ENCODE assay signal across 9 mouse cellular contexts in the genomic region with DNA sequence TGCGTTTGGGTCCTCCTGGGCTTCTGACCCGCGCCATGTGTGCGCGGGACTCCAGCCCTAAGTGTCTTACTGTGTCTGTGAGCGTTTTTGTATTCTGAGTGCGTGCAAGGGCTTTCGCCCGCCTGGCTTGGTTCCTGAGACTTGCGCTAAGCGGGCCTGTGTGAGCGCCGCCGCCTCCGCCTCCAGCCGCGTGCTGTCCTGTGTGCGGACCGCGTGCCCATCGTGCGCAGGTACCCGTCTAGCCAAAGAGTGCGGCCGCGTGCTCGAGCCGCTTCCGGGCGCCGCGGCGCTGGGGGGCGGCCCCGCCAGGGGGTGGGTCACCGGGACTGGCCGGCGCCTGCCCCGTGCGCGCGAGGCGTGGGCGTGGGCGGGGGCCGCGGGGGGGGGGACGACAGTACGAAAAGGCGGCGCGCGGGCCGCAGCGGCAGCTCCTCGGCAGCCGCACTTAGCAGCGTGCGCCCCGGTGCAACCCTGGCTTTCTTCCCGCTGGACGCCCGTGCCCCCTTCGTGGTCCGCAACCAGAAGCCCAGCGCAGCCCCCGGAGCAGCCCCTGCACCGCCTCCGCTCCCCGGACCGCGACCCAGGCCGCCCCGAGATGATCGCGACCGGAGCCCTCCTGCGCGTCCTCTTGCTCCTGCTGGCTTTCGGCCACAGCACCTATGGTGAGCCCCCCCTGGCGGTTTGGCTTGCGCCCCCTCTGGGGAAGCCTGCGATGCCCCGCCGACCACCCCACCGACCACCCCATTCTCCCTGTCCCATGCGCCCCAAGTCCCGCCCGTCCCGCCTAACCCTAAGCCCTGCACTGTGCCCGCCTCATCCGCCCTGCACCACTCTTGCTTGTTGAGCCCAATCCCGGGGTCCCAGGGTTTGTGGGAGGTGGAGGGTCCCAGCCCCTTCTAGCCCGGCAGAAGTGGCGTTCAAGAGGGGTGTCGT. TPM values are rescaled to one million over a fixed set of nuclear protein-coding genes. Genes with fewer than 3 reads are reported as not detected.
DNase-seq lines count a peak whose midpoint lies in the region; ATAC-seq and TF ChIP-seq lines count a peak whose summit lies in the region.
"Had no signal": no experiment of that assay in that cellular context is flagged by ENCODE, and none has a peak within 500 bp of the region (broad histone marks: within the 10 kb centered on the region; RNA-seq: fewer than 3 reads in every experiment).

No protein-coding gene starts in this region.

- H3K4me2 ChIP-seq in kidney, embryonic 15.5 days: peak overlapping the region; percentile 90
- H3K4me2 ChIP-seq in forebrain, postnatal 0 days (ENCODE audit: low read depth): peak overlapping the region; percentile 88
- peak overlapping the region; percentile 63 for H3K4me2 ChIP-seq in liver, postnatal 0 days (ENCODE audit: low read depth, low read length)

- no peaks in the 10 kb centered on the region for H3K9me3 ChIP-seq in kidney, embryonic 15.5 days (replicated peaks)
- H3K9me3 ChIP-seq in forebrain, postnatal 0 days (ENCODE audit: low read length): no peaks in the 10 kb centered on the region
- no peaks in the 10 kb centered on the region for H3K9me3 ChIP-seq in liver, postnatal 0 days (ENCODE audit: low read length)

- WGBS in kidney, embryonic 15.5 days: 1% methylated on average over 92 of the region's 96 CpGs
- WGBS in forebrain, postnatal 0 days: 1% methylated on average over 73 of the region's 96 CpGs
- WGBS in liver, postnatal 0 days (ENCODE audit: insufficient replicate concordance): 3% methylated on average over 65 of the region's 96 CpGs

- H3K4me1 ChIP-seq in kidney, embryonic 15.5 days: peaks cover 49% of the 10 kb centered on the region
- H3K4me1 ChIP-seq in forebrain, postnatal 0 days (ENCODE audit: insufficient read depth): peaks cover 9% of the 10 kb centered on the region
- H3K4me1 ChIP-seq in liver, postnatal 0 days (ENCODE audit: insufficient read depth): peaks cover 22% of the 10 kb centered on the region

- ATAC-seq in kidney, embryonic 15.5 days (replicated peaks; ENCODE audit: low FRiP score): peak; percentile 50
- ATAC-seq in forebrain, postnatal 0 days: peak; percentile 58
- peak; percentile 62 for ATAC-seq in liver, postnatal 0 days

- H3K27me3 ChIP-seq in kidney, embryonic 15.5 days: peaks cover 80% of the 10 kb centered on the region
- peaks cover 55% of the 10 kb centered on the region for H3K27me3 ChIP-seq in forebrain, postnatal 0 days (ENCODE audit: insufficient read depth, low read length)
- peaks cover 43% of the 10 kb centered on the region for H3K27me3 ChIP-seq in liver, postnatal 0 days (ENCODE audit: insufficient read depth, low read length)

- peak overlapping the region; percentile 46 for H3K4me3 ChIP-seq in kidney, embryonic 15.5 days (replicated peaks)
- peak overlapping the region; percentile 44 for H3K4me3 ChIP-seq in forebrain, postnatal 0 days (ENCODE audit: low read depth, low read length)
- H3K4me3 ChIP-seq in liver, postnatal 0 days (ENCODE audit: low read depth, low read length): peak overlapping the region; percentile 29

- peak overlapping the region; percentile 33; the same call in 1 of the 2 replicates for H3K9ac ChIP-seq in kidney, embryonic 15.5 days
- peak overlapping the region; percentile 47 for H3K9ac ChIP-seq in forebrain, postnatal 0 days
- H3K9ac ChIP-seq in liver, postnatal 0 days (replicated peaks): no peak overlapping the region

- H3K27ac ChIP-seq in kidney, embryonic 15.5 days: no peak overlapping the region
- no peak overlapping the region for H3K27ac ChIP-seq in forebrain, postnatal 0 days (ENCODE audit: low read depth, low read length)
- H3K27ac ChIP-seq in liver, postnatal 0 days (ENCODE audit: low read depth): no peak overlapping the region
- H3K27ac ChIP-seq: macrophage had no signal

- DNase-seq in kidney, adult 11 months: no peak
- peak; percentile 71 for DNase-seq in adrenal gland, postnatal 10 days
- DNase-seq in forebrain, postnatal 0 days: peak; percentile 57
- peak; percentile 48 for DNase-seq in liver, postnatal 0 days
- DNase-seq in testis, postnatal 14 days (ENCODE audit: low spot score): peak; percentile 31
- DNase-seq in layer of hippocampus, postnatal 14 days (ENCODE audit: low spot score in 2 of 2): no peak
- no peak for DNase-seq in MN1 (ENCODE audit: low spot score)

- TF ChIP-seq EP300 in liver, postnatal 0 days (IDR thresholded peaks at IDR 0.05; ENCODE audit: low read depth): no peak

- H3K36me3 ChIP-seq in kidney, embryonic 15.5 days: no peaks in the 10 kb centered on the region
- no peaks in the 10 kb centered on the region for H3K36me3 ChIP-seq in forebrain, postnatal 0 days (ENCODE audit: insufficient read depth)
- H3K36me3 ChIP-seq in liver, postnatal 0 days (replicated peaks; ENCODE audit: insufficient read depth, low read length): no peaks in the 10 kb centered on the region

- no peak for TF ChIP-seq CTCF in forebrain, postnatal 0 days (IDR thresholded peaks at IDR 0.05; ENCODE audit: low read depth)
- TF ChIP-seq CTCF in liver, postnatal 0 days (IDR thresholded peaks at IDR 0.05; ENCODE audit: low read depth): no peak

RNA-seq across cellular contexts. Expression of gene Dlk1, which starts 0.7 kb away (rescaled TPM):
- 116 and 182 TPM in 2 replicates for polyA plus RNA-seq in kidney, embryonic 15.5 days (2015; fragmentation: Nextera tagmentation; extraction: Ambion mirVana)
- total RNA-seq in adrenal gland, postnatal 10 days (2021): 100 to 1,000 TPM; 470 to 498 TPM
- 16.5 and 35.8 TPM in 2 replicates for total RNA-seq in forebrain, postnatal 0 days (2014; rRNA removed)
- 12.6 and 18.8 TPM in 2 replicates for polyA plus RNA-seq in forebrain, postnatal 0 days (2015; fragmentation: Nextera tagmentation; extraction: Ambion mirVana)
- 50.7 and 52.1 TPM in 2 replicates for polyA plus RNA-seq in liver, postnatal 0 days (2015; fragmentation: Nextera tagmentation; extraction: Ambion mirVana)
- total RNA-seq in layer of hippocampus, postnatal 14 days (2021): 1 to 10 TPM; 1.9 to 2.3 TPM
- polyA plus RNA-seq: macrophage had no signal

Comparison
In these comparisons a context has a peak if more than half of its experiments do, and no peak if none do; other contexts are left out.
1. DNase-seq: peak in adrenal gland, postnatal 10 days (single experiment), forebrain, postnatal 0 days (single experiment), liver, postnatal 0 days (single experiment) and testis, postnatal 14 days (single experiment); none in kidney, adult 11 months (single experiment), layer of hippocampus, postnatal 14 days (0 of 2) and MN1 (single experiment).
2. RNA of gene Dlk1, which starts 0.7 kb away (total RNA-seq): 470 to 498 TPM in adrenal gland, postnatal 10 days; 16.5 to 35.8 TPM in forebrain, postnatal 0 days and 1.9 to 2.3 TPM in layer of hippocampus, postnatal 14 days; every median in the first group is over 10 times any median in the second.
3. Peak in every context shown above with its lines, with median percentiles within 50 percentile points of each other: ATAC-seq, H3K4me2 ChIP-seq and H3K4me3 ChIP-seq.